Mouse (Mus musculus) central nervous system, embryonic 14 days (tissue): ENCODE measurements around the gene Igf2r. TPM values are rescaled to one million over a fixed set of nuclear protein-coding genes. Genes with fewer than 3 reads are reported as not detected.

Experiments used
- polyA plus RNA-seq: library from polyadenylated mRNA; depleted of rRNA; stranded (reverse); fragments of >200 nt; gene quantifications from 2 replicates; pipeline ENCODE4 v1.2.3, GENCODE M21; 2012; rRNA removed

Igf2r gene
- polyA plus RNA-seq = 20.3 and 33.7 TPM in 2 replicates

GRCm38 (mm10) chr17:12769380-12769921 is at the start of gene Igf2r:
Gene Igf2r (minus strand): TSS chr17:12769664.

GRCm38 (mm10) chr17:12675646-12676045 is 93.8 kb downstream of the Igf2r start, which contains the start of gene Slc22a1:
Gene Slc22a1 (minus strand): TSS chr17:12675829.

Other genes starting within 250 kb of the Igf2r start
- gene Slc22a2, start 185.5 kb downstream of the Igf2r start, polyA plus RNA-seq = 1.1 and 1.2 TPM in 2 replicates
- gene Slc22a1, start 93.8 kb downstream of the Igf2r start, polyA plus RNA-seq = not detected in 2 replicates
- gene Mas1, start 98.5 kb upstream of the Igf2r start, polyA plus RNA-seq = 0.20 and 0.55 TPM in 2 replicates
- gene Mrgprh, start 106.4 kb upstream of the Igf2r start, polyA plus RNA-seq = 0.04 and 0.09 TPM in 2 replicates
- gene Pnldc1, start 140.6 kb upstream of the Igf2r start, polyA plus RNA-seq = 5.7 and 6.9 TPM in 2 replicates
- 207 and 213 TPM in 2 replicates for gene Tcp1, start 146.0 kb upstream of the Igf2r start, polyA plus RNA-seq
- gene Mrpl18, start 146.7 kb upstream of the Igf2r start, polyA plus RNA-seq = 67.7 and 70.0 TPM in 2 replicates
- gene Acat3, start 170.9 kb upstream of the Igf2r start, polyA plus RNA-seq = 0.61 TPM in 2 replicates
- 125 and 134 TPM in 2 replicates for gene Acat2, start 191.1 kb upstream of the Igf2r start, polyA plus RNA-seq
- gene Wtap, start 224.5 kb upstream of the Igf2r start, polyA plus RNA-seq = 84.6 and 97.5 TPM in 2 replicates
- 144 and 148 TPM in 2 replicates for gene Sod2, start 237.2 kb upstream of the Igf2r start, polyA plus RNA-seq